Mouse (Mus musculus): ENCODE results near the gene Dgkb.

DNA sequence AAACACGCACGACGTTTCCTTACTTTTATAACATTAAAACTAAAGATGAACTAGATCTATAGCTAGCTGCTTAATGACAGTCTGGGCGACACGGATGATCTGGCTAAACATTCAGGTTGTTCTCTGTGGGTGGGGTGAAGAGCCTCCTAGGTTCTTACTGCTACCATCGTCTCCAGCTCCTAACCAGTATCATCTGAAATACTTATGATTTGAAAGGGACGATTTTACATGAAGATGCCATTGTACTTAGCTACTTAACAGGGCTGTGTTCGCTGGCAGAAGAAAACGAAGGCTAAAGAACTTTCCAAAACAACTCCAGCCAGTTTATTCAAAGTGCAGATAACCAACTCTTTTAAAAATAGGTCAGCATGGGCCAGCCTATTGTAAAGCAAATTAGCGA is 63.9 kb downstream of the Dgkb start:
- TF ChIP-seq POLR2A (IDR thresholded peaks at IDR 0.05; ENCODE audit: control insufficient read depth, extremely low read depth, insufficient read depth, low read length, poor library complexity) (no peak), CTCF (IDR thresholded peaks at IDR 0.05; ENCODE audit: borderline replicate concordance, control insufficient read depth, extremely low read depth, insufficient read depth, low read length, poor library complexity) (no peak)

All from thymus, adult 2 months (tissue).